In genomic region chr13:43336425-43337221, GRCm38 (mm10) we compare ENCODE assay signal across 14 mouse cellular contexts. TPM values are rescaled to one million over a fixed set of nuclear protein-coding genes. Genes with fewer than 3 reads are reported as not detected.
DNase-seq lines count a peak whose midpoint lies in the region; ATAC-seq and TF ChIP-seq lines count a peak whose summit lies in the region.
"Had no signal": no experiment of that assay in that cellular context is flagged by ENCODE, and none has a peak within 500 bp of the region (broad histone marks: within the 10 kb centered on the region; RNA-seq: fewer than 3 reads in every experiment).

No protein-coding gene starts in this region.

- no peak for ATAC-seq in kidney, postnatal 0 days (replicated peaks; ENCODE audit: low FRiP score, low read depth)
- peak; percentile 86 for ATAC-seq in lung, embryonic 15.5 days (ENCODE audit: borderline replicate concordance, extremely low read depth, low FRiP score, low TSS enrichment)
- no peak for ATAC-seq in erythroid progenitor cell, adult 5-6 weeks (replicated peaks; ENCODE audit: low FRiP score, poor library complexity, severe bottlenecking)
- ATAC-seq in liver, postnatal 0 days, result no peak

- no peak for TF ChIP-seq EP300 in liver, postnatal 0 days (IDR thresholded peaks at IDR 0.05; ENCODE audit: low read depth)

- H3K36me3 ChIP-seq in kidney, postnatal 0 days (ENCODE audit: insufficient read depth, low read length), result no peaks in the 10 kb centered on the region
- no peaks in the 10 kb centered on the region for H3K36me3 ChIP-seq in lung, embryonic 15.5 days
- H3K36me3 ChIP-seq in liver, postnatal 0 days (replicated peaks; ENCODE audit: insufficient read depth, low read length), result no peaks in the 10 kb centered on the region
- H3K36me3 ChIP-seq: hindbrain, embryonic 13.5 days had no signal

- no peaks in the 10 kb centered on the region for H3K4me1 ChIP-seq in kidney, postnatal 0 days (replicated peaks; ENCODE audit: insufficient read depth, low read length)
- peaks cover 29% of the 10 kb centered on the region for H3K4me1 ChIP-seq in lung, embryonic 15.5 days
- H3K4me1 ChIP-seq in liver, postnatal 0 days (ENCODE audit: insufficient read depth), result peaks cover 14% of the 10 kb centered on the region

- peak; percentile 67 for DNase-seq in kidney, postnatal 0 days (ENCODE audit: low spot score)
- DNase-seq in kidney, adult 18-20 months, result no peak
- peak; percentile 28 for DNase-seq in fat pad, adult 2 months (ENCODE audit: extremely low read depth, low read depth, low spot score)
- peak; percentile 3 for DNase-seq in yolk sac, embryonic 10.5 days (ENCODE audit: low spot score)
- DNase-seq in liver, postnatal 0 days, result no peak
- DNase-seq: adrenal gland, postnatal 36 days; kidney, postnatal 25 days; liver; right cerebral cortex, adult 18-20 months; thymus, postnatal 14 days had no signal

- no peak overlapping the region for H3K4me3 ChIP-seq in kidney, postnatal 0 days (replicated peaks; ENCODE audit: low read depth, low read length)
- no peak overlapping the region for H3K4me3 ChIP-seq in lung, embryonic 15.5 days
- no peak overlapping the region for H3K4me3 ChIP-seq in liver, postnatal 0 days (ENCODE audit: low read depth, low read length)
- H3K4me3 ChIP-seq: hindbrain, embryonic 13.5 days; megakaryocyte, embryonic 14.5 days had no signal

- H3K27me3 ChIP-seq in kidney, postnatal 0 days (ENCODE audit: insufficient read depth, low read length), result no peaks in the 10 kb centered on the region
- H3K27me3 ChIP-seq in lung, embryonic 15.5 days, result no peaks in the 10 kb centered on the region
- no peaks in the 10 kb centered on the region for H3K27me3 ChIP-seq in liver, postnatal 0 days (ENCODE audit: insufficient read depth, low read length)
- H3K27me3 ChIP-seq: hindbrain, embryonic 13.5 days; megakaryocyte, embryonic 14.5 days had no signal

- H3K4me2 ChIP-seq in kidney, postnatal 0 days (ENCODE audit: low read length), result no peak overlapping the region
- no peak overlapping the region for H3K4me2 ChIP-seq in lung, embryonic 15.5 days
- no peak overlapping the region for H3K4me2 ChIP-seq in liver, postnatal 0 days (ENCODE audit: low read depth, low read length)
- H3K4me2 ChIP-seq: hindbrain, embryonic 13.5 days had no signal

- 0 out of 2 replicates have a peak overlapping the region, but pooled peaks have one; percentile 2 for H3K9ac ChIP-seq in kidney, postnatal 0 days (ENCODE audit: low read depth, low read length)
- H3K9ac ChIP-seq in lung, embryonic 15.5 days, result no peak overlapping the region
- no peak overlapping the region for H3K9ac ChIP-seq in liver, postnatal 0 days (replicated peaks)
- H3K9ac ChIP-seq: hindbrain, embryonic 13.5 days had no signal

- H3K27ac ChIP-seq in kidney, postnatal 0 days, result 0 out of 2 replicates have a peak overlapping the region, but pooled peaks have one; percentile 1
- H3K27ac ChIP-seq in lung, embryonic 15.5 days, result peak overlapping the region; percentile 79
- no peak overlapping the region for H3K27ac ChIP-seq in liver, postnatal 0 days (ENCODE audit: low read depth)
- H3K27ac ChIP-seq: hindbrain, embryonic 13.5 days had no signal

- no peaks in the 10 kb centered on the region for H3K9me3 ChIP-seq in kidney, postnatal 0 days (replicated peaks; ENCODE audit: low read length)
- no peaks in the 10 kb centered on the region for H3K9me3 ChIP-seq in lung, embryonic 15.5 days
- H3K9me3 ChIP-seq in liver, postnatal 0 days (ENCODE audit: low read length), result no peaks in the 10 kb centered on the region
- H3K9me3 ChIP-seq: hindbrain, embryonic 13.5 days had no signal

- no peak for TF ChIP-seq CTCF in kidney, postnatal 0 days (IDR thresholded peaks at IDR 0.05; ENCODE audit: low read depth)
- no peak for TF ChIP-seq CTCF in liver, postnatal 0 days (IDR thresholded peaks at IDR 0.05; ENCODE audit: low read depth)

- WGBS in kidney, postnatal 0 days, result 39% methylated on average over 12 of the region's 12 CpGs
- 30% methylated on average over 12 of the region's 12 CpGs for WGBS in lung, embryonic 15.5 days
- 56% methylated on average over 12 of the region's 12 CpGs for WGBS in liver, postnatal 0 days (ENCODE audit: insufficient replicate concordance)

RNA-seq across cellular contexts. Expression of gene Sirt5, which starts 28.7 kb away (rescaled TPM):
- 22.2 and 22.6 TPM in 2 replicates for polyA plus RNA-seq in kidney, postnatal 0 days (2015; fragmentation: Nextera tagmentation; extraction: Ambion mirVana)
- polyA plus RNA-seq in lung, embryonic 15.5 days (2015; fragmentation: Nextera tagmentation; extraction: Ambion mirVana), result 21.7 and 22.5 TPM in 2 replicates
- total RNA-seq in erythroid progenitor cell, adult 5-6 weeks (2015; ENCODE audit: low replicate concordance), result not detected in 2 replicates
- total RNA-seq in erythroid progenitor cell, adult 5-6 weeks (2017; ENCODE audit: low replicate concordance), result 0.76 TPM in 1 of 2 replicates, not detected in the other
- polyA plus RNA-seq in liver, postnatal 0 days (2015; fragmentation: Nextera tagmentation; extraction: Ambion mirVana), result 8.8 and 8.9 TPM in 2 replicates

RNA-seq across cellular contexts. Expression of gene Gfod1, which starts 32.7 kb away (rescaled TPM):
- 0.34 TPM in 2 replicates for polyA plus RNA-seq in kidney, postnatal 0 days (2015; fragmentation: Nextera tagmentation; extraction: Ambion mirVana)
- polyA plus RNA-seq in lung, embryonic 15.5 days (2015; fragmentation: Nextera tagmentation; extraction: Ambion mirVana), result 0.66 and 0.76 TPM in 2 replicates
- total RNA-seq in erythroid progenitor cell, adult 5-6 weeks (2015; ENCODE audit: low replicate concordance), result 1.1 and 3.4 TPM in 2 replicates
- total RNA-seq in erythroid progenitor cell, adult 5-6 weeks (2017; ENCODE audit: low replicate concordance), result 1.4 and 3.2 TPM in 2 replicates
- polyA plus RNA-seq in liver, postnatal 0 days (2015; fragmentation: Nextera tagmentation; extraction: Ambion mirVana), result 0.58 and 0.81 TPM in 2 replicates

Comparison
In these comparisons a context has a peak if more than half of its experiments do, and no peak if none do; other contexts are left out.
1. DNase-seq: peak in kidney, postnatal 0 days (single experiment), fat pad, adult 2 months (single experiment) and yolk sac, embryonic 10.5 days (single experiment); none in kidney, adult 18-20 months (single experiment) and liver, postnatal 0 days (single experiment).